Mouse (Mus musculus): ENCODE data around the gene Emp3. TPM values are rescaled to one million over a fixed set of nuclear protein-coding genes. Genes with fewer than 3 reads are reported as not detected.

Emp3 gene
- total and polyA plus RNA-seq, 3 experiments, result 18.8 to 135 (median 56.6) TPM

DNA sequence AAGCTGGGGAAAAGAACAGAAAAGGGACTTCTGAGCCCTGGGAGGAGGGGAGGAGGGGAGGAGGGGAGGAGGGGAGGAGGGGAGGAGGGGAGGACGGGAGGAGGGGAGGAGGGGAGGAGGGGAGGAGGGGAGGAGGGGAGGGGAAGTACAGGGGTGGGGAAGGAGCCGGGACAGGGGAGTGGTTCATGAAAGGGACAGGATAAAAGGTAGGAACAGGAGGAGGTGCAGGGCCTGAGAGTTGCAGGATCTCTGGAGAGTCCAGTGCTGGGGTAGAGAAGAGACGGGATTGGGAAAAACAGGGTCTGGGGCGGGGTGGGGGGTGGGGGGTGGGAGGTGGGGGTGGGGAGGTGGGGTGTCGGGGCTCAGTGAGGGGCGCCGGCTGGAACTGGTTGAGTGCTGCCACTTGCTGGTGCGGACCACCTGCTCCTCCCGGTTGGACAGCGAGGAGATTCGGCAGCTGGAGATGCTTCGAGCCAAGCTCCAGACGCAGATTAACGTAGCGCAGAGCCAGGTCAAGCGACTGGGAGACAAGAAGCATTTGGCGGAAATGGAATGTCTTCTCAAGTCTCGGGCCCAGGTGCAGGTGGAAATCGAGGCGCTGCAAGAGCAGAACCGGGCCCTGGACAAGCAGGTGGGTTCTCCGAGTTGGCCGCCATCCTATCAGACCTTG, 7.6 kb upstream of the Emp3 start:
- in situ Hi-C loops (cut with MboI; ENCODE audit: low pct_ligation_motif_present, low pct_unique_long_range_greater_than_20kb, low sequenced_read_pairs), result loop anchor here (10.0 kb wide), 1 partner anchor 194 kb away; no protein-coding TSS in a partner anchor
- dilution Hi-C loops (cut with MboI; ENCODE audit: extremely low pct_ligation_motif_present, extremely low pct_unique_long_range_greater_than_20kb, low sequenced_read_pairs), result no loop called here
- no peak overlapping the region for H3K9ac ChIP-seq (ENCODE audit: insufficient read depth, low read depth)

DNA sequence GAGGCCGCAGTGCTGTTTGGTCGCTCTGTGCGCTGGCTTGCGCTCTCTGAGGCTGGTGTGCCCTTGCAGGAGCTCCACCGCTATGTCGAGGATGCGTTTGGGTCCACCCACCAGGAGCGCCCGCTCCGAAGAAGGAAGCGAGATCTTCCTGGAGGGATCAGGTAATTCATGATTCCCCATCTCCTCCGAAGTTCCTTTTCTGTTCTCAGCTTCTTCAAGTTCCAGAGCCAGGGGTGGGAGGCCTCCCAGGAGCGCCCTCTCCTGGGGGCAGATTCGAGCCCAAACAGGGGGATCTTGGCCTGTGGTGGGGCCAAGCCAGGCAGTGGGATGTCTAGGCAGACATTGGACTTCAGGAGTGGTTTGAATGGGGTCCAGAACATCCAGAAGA, 3.2 kb upstream of the Emp3 start:
- TF ChIP-seq ZC3H11A (IDR thresholded peaks at IDR 0.05; ENCODE audit: low read depth, low read length) (no peak), E2F4 (IDR thresholded peaks at IDR 0.05; ENCODE audit: insufficient replicate concordance, low read depth, low read length) (no peak), MAZ (IDR thresholded peaks at IDR 0.05; ENCODE audit: low read depth, low read length) (no peak), USF1 (IDR thresholded peaks at IDR 0.05; ENCODE audit: low read depth, low read length) (no peak), PAX5 (IDR thresholded peaks at IDR 0.05; ENCODE audit: low read length) (no peak), USF2 (conservative IDR thresholded peaks at IDR 0.05; ENCODE audit: low read depth, low read length) (no peak), CHD2 (IDR thresholded peaks at IDR 0.05; ENCODE audit: low read length) (no peak), SMC3 (IDR thresholded peaks at IDR 0.05; ENCODE audit: low read depth, low read length) (no peak), CHD1 (IDR thresholded peaks at IDR 0.05; ENCODE audit: low read depth, low read length) (no peak), HCFC1 (IDR thresholded peaks at IDR 0.05; ENCODE audit: low read depth, low read length) (no peak), JUN (IDR thresholded peaks at IDR 0.05; ENCODE audit: insufficient read depth, low read depth, low read length) (no peak), RAD21 (IDR thresholded peaks at IDR 0.05; ENCODE audit: low read depth, low read length) (no peak), ZNF384 (IDR thresholded peaks at IDR 0.05; ENCODE audit: low read depth, low read length) (no peak), ELF1 (IDR thresholded peaks at IDR 0.05; ENCODE audit: low read depth, low read length) (no peak)
- peaks cover 0 to under 1% of the 10 kb centered on the region in 2 experiments for H3K36me3 ChIP-seq (replicated peaks in 1 of 2; ENCODE audit: control insufficient read depth in 1 of 2, insufficient read depth in 1 of 2, low read length in 1 of 2)
- peaks cover 29% of the 10 kb centered on the region for H3K9me3 ChIP-seq (replicated peaks; ENCODE audit: low read length)
- in situ Hi-C loops (cut with MboI; ENCODE audit: low pct_ligation_motif_present, low pct_unique_long_range_greater_than_20kb, low sequenced_read_pairs), result loop anchor here (10.0 kb wide), 1 partner anchor 190 kb away; no protein-coding TSS in a partner anchor
- H3K9ac ChIP-seq (ENCODE audit: insufficient read depth, low read depth), result no peak overlapping the region
- H3K4me1 ChIP-seq (ENCODE audit: control insufficient read depth in 1 of 2, insufficient read depth in 2 of 2), result peaks cover 0 to 41% of the 10 kb centered on the region in 2 experiments; a peak in 3 of 4 replicates
- DNase-seq (ENCODE audit: extremely low read depth), result no peak
- dilution Hi-C loops (cut with MboI; ENCODE audit: extremely low pct_ligation_motif_present, extremely low pct_unique_long_range_greater_than_20kb, low sequenced_read_pairs), result no loop called here
- no peak overlapping the region for H3K4me2 ChIP-seq (ENCODE audit: insufficient read depth, low read depth, poor library complexity, severe bottlenecking)
- H3K79me2 ChIP-seq (replicated peaks; ENCODE audit: control insufficient read depth, extremely low read depth, insufficient read depth, poor library complexity, severe bottlenecking), result no peaks in the 10 kb centered on the region
- H3K27ac ChIP-seq (ENCODE audit: insufficient read depth, low read depth), result no peak overlapping the region
- H3K4me3 ChIP-seq (replicated peaks in 1 of 3; ENCODE audit: low read depth in 2 of 3, low read length in 2 of 3, poor library complexity in 1 of 3), result no peak overlapping the region
- H3K27me3 ChIP-seq (replicated peaks), result no peaks in the 10 kb centered on the region

More for the DNA sequence above, 7.6 kb upstream of the Emp3 start:
- no peak overlapping the region for H3K4me3 ChIP-seq (replicated peaks in 1 of 3; ENCODE audit: low read depth in 2 of 3, low read length in 2 of 3, poor library complexity in 1 of 3)
- no peak overlapping the region for H3K27ac ChIP-seq (ENCODE audit: insufficient read depth, low read depth)
- DNase-seq (ENCODE audit: extremely low read depth), result no peak
- H3K9me3 ChIP-seq (replicated peaks; ENCODE audit: low read length), result peaks cover 41% of the 10 kb centered on the region
- no peaks in the 10 kb centered on the region for H3K27me3 ChIP-seq (replicated peaks)
- H3K4me1 ChIP-seq (ENCODE audit: control insufficient read depth in 1 of 2, insufficient read depth in 2 of 2), result no peaks in the 10 kb centered on the region
- no peaks in the 10 kb centered on the region for H3K79me2 ChIP-seq (replicated peaks; ENCODE audit: control insufficient read depth, extremely low read depth, insufficient read depth, poor library complexity, severe bottlenecking)
- no peaks in the 10 kb centered on the region for H3K36me3 ChIP-seq (replicated peaks in 1 of 2; ENCODE audit: control insufficient read depth in 1 of 2, insufficient read depth in 1 of 2, low read length in 1 of 2)
- no peak overlapping the region for H3K4me2 ChIP-seq (ENCODE audit: insufficient read depth, low read depth, poor library complexity, severe bottlenecking)
- no peak for TF ChIP-seq SMC3 (IDR thresholded peaks at IDR 0.05; ENCODE audit: low read depth, low read length)
- TF ChIP-seq HCFC1 (IDR thresholded peaks at IDR 0.05; ENCODE audit: low read depth, low read length), result no peak
- TF ChIP-seq ZMIZ1 (IDR thresholded peaks at IDR 0.05; ENCODE audit: low read depth, low read length), result no peak
- no peak for TF ChIP-seq KAT2A (IDR thresholded peaks at IDR 0.05; ENCODE audit: insufficient replicate concordance, low read length)
- no peak for TF ChIP-seq PAX5 (IDR thresholded peaks at IDR 0.05; ENCODE audit: low read length)
- no peak for TF ChIP-seq ZC3H11A (IDR thresholded peaks at IDR 0.05; ENCODE audit: low read depth, low read length)
- no peak for TF ChIP-seq RAD21 (IDR thresholded peaks at IDR 0.05; ENCODE audit: low read depth, low read length)
- no peak for TF ChIP-seq IRF4 (IDR thresholded peaks at IDR 0.05; ENCODE audit: low read depth, low read length)
- TF ChIP-seq POLR2A (IDR thresholded peaks at IDR 0.05; ENCODE audit: low read depth, low read length), result no peak
- TF ChIP-seq CHD2 (IDR thresholded peaks at IDR 0.05; ENCODE audit: low read length), result no peak
- TF ChIP-seq TCF12 (IDR thresholded peaks at IDR 0.05; ENCODE audit: low read depth, low read length), result no peak
- TF ChIP-seq GABPA (IDR thresholded peaks at IDR 0.05; ENCODE audit: insufficient replicate concordance, low read depth, low read length), result no peak
